Mouse (Mus musculus) adrenal gland, postnatal 14 days (tissue): ENCODE results near the gene 4930558K02Rik. TPM values are rescaled to one million over a fixed set of nuclear protein-coding genes. Genes with fewer than 3 reads are reported as not detected.

Experiments used
- DNase-seq: peaks from one replicate; pipeline ENCODE4 v3.0.0; 2021; ENCODE audit warnings: mixed read lengths
- total RNA-seq: library from RNA; stranded (reverse); gene quantifications from 2 replicates; pipeline ENCODE4 v1.2.3, GENCODE M21; 2021

4930558K02Rik gene
- total RNA-seq, 1 experiment from 2014 or later: not detected

GRCm38 (mm10) chr1:161951009-161951779, 28.2 kb downstream of the 4930558K02Rik start:
- DNase-seq: no peak

- DNase-seq: no peak
Observed at GRCm38 (mm10) chr1:161942082-161942481, 37.4 kb downstream of the 4930558K02Rik start.

- DNase-seq: no peak
Observed at GRCm38 (mm10) chr1:161932286-161932685, 47.1 kb downstream of the 4930558K02Rik start.

- DNase-seq: no peak
Observed at GRCm38 (mm10) chr1:161931817-161932216, 47.6 kb downstream of the 4930558K02Rik start.

- DNase-seq: no peak
Observed at GRCm38 (mm10) chr1:161931313-161931712, 48.1 kb downstream of the 4930558K02Rik start.

- no peak for DNase-seq
Observed at GRCm38 (mm10) chr1:161927976-161928375, 51.5 kb downstream of the 4930558K02Rik start.

- DNase-seq: peak; percentile 57
Observed at GRCm38 (mm10) chr1:161925281-161925805, 54.1 kb downstream of the 4930558K02Rik start.

- DNase-seq: no peak
Observed at GRCm38 (mm10) chr1:161924321-161924720, 55.1 kb downstream of the 4930558K02Rik start.

- DNase-seq: no peak
Observed at GRCm38 (mm10) chr1:161921928-161922327, 57.5 kb downstream of the 4930558K02Rik start.

- no peak for DNase-seq
Observed at GRCm38 (mm10) chr1:161920475-161921454, 58.7 kb downstream of the 4930558K02Rik start.

- DNase-seq: no peak
Observed at GRCm38 (mm10) chr1:161919594-161919993, 59.8 kb downstream of the 4930558K02Rik start.

GRCm38 (mm10) chr1:161918682-161919372, 60.6 kb downstream of the 4930558K02Rik start:
- no peak for DNase-seq

- DNase-seq: no peak
Observed at GRCm38 (mm10) chr1:161917940-161918484, 61.4 kb downstream of the 4930558K02Rik start.

GRCm38 (mm10) chr1:161916036-161916435, 63.4 kb downstream of the 4930558K02Rik start:
- DNase-seq: no peak

- peak; percentile 16 for DNase-seq
Observed at GRCm38 (mm10) chr1:161913648-161913984, 65.8 kb downstream of the 4930558K02Rik start.

GRCm38 (mm10) chr1:161912940-161913647, 66.3 kb downstream of the 4930558K02Rik start:
- no peak for DNase-seq

GRCm38 (mm10) chr1:161909074-161909473, 70.4 kb downstream of the 4930558K02Rik start:
- DNase-seq: no peak

- DNase-seq: peak; percentile 22
Observed at GRCm38 (mm10) chr1:161907795-161908457, 71.5 kb downstream of the 4930558K02Rik start.

GRCm38 (mm10) chr1:161907111-161907510, 72.3 kb downstream of the 4930558K02Rik start:
- DNase-seq: no peak

- no peak for DNase-seq
Observed at GRCm38 (mm10) chr1:161902692-161903452, 76.6 kb downstream of the 4930558K02Rik start.
